Mouse (Mus musculus): ENCODE measurements around the gene Actn4. TPM values are rescaled to one million over a fixed set of nuclear protein-coding genes. Genes with fewer than 3 reads are reported as not detected.

Actn4 gene
- total and polyA plus RNA-seq, 3 experiments, result 60.5 to 267 TPM; not detected in 1

GRCm38 (mm10) chr7:28874565-28874964 is 87.6 kb downstream of the Actn4 start:
- TF ChIP-seq HCFC1 (IDR thresholded peaks at IDR 0.05; ENCODE audit: low read depth, low read length), result no peak
- TF ChIP-seq MXI1 (IDR thresholded peaks at IDR 0.05; ENCODE audit: low read depth, low read length), result no peak
- no peak for TF ChIP-seq USF2 (IDR thresholded peaks at IDR 0.05; ENCODE audit: borderline replicate concordance in 1 of 2, insufficient read depth in 1 of 2, low read depth in 1 of 2, low read length in 2 of 2)
- peak; percentile 31; the same call in 1 of the 2 replicates for TF ChIP-seq TCF12 (IDR thresholded peaks at IDR 0.05; ENCODE audit: low read depth, low read length)
- no peak for TF ChIP-seq CTCF (IDR thresholded peaks at IDR 0.05 in 2 of 3, conservative IDR thresholded peaks at IDR 0.05 in 1 of 3; ENCODE audit: control insufficient read depth in 1 of 3, insufficient read depth in 1 of 3, low read depth in 2 of 3, low read length in 3 of 3, poor library complexity in 1 of 3, severe bottlenecking in 1 of 3)
- no peak for TF ChIP-seq UBTF (IDR thresholded peaks at IDR 0.05; ENCODE audit: borderline replicate concordance, insufficient read depth, low read depth, low read length)
- no peak for TF ChIP-seq MAX (IDR thresholded peaks at IDR 0.05; ENCODE audit: low read length)
- peak; percentile 20 to 55; a peak in 1 of 4 replicates for TF ChIP-seq EP300 (IDR thresholded peaks at IDR 0.05; ENCODE audit: low read depth in 1 of 2, low read length in 2 of 2)
- TF ChIP-seq MEF2A (IDR thresholded peaks at IDR 0.05; ENCODE audit: extremely low read depth, insufficient replicate concordance, low read depth, low read length, poor library complexity, severe bottlenecking), result no peak
- peak; percentile 99 for TF ChIP-seq ETS1 (IDR thresholded peaks at IDR 0.05; ENCODE audit: low read depth, low read length)
- TF ChIP-seq BHLHE40 (IDR thresholded peaks at IDR 0.05; ENCODE audit: borderline replicate concordance, low read depth, low read length), result no peak
- TF ChIP-seq SMC3 (IDR thresholded peaks at IDR 0.05; ENCODE audit: low read depth, low read length), result no peak
- no peak for TF ChIP-seq KAT2A (conservative IDR thresholded peaks at IDR 0.05; ENCODE audit: low read depth, low read length)
- peak; percentile 41; the same call in 1 of the 2 replicates for TF ChIP-seq MYB (IDR thresholded peaks at IDR 0.05; ENCODE audit: low read depth, low read length)
- no peak for TF ChIP-seq RCOR1 (IDR thresholded peaks at IDR 0.05; ENCODE audit: low read depth, low read length)
- 0 out of 2 replicates have a peak, but pooled peaks have one; percentile 7 for TF ChIP-seq GATA1 (IDR thresholded peaks at IDR 0.05; ENCODE audit: low read depth, low read length)
- peak; percentile 85 for TF ChIP-seq SIN3A (IDR thresholded peaks at IDR 0.05; ENCODE audit: low read length)
- no peak for TF ChIP-seq MYC (IDR thresholded peaks at IDR 0.05; ENCODE audit: low read depth, low read length)
- TF ChIP-seq E2F4 (IDR thresholded peaks at IDR 0.05; ENCODE audit: borderline replicate concordance, low read depth, low read length), result no peak
- TF ChIP-seq TBP (IDR thresholded peaks at IDR 0.05; ENCODE audit: low read depth, low read length), result no peak
- peak; percentile 49 for DNase-seq (ENCODE audit: low read depth, low spot score)
- no peaks in the 10 kb centered on the region for H3K79me2 ChIP-seq (ENCODE audit: control insufficient read depth, insufficient read depth, low read length, poor library complexity)
- no peak overlapping the region for H3K4me3 ChIP-seq (ENCODE audit: control insufficient read depth in 1 of 2, insufficient read depth in 1 of 2, low read depth in 2 of 2, low read length in 2 of 2)
- no peak overlapping the region for H3K9ac ChIP-seq (ENCODE audit: control insufficient read depth, low read depth, low read length, poor library complexity, severe bottlenecking)
- H3K9me3 ChIP-seq (replicated peaks; ENCODE audit: insufficient read depth, low read length), result no peaks in the 10 kb centered on the region
- peak overlapping the region; percentile 31 for H3K27ac ChIP-seq (ENCODE audit: control insufficient read depth, low read depth, low read length)
- H3K36me3 ChIP-seq (ENCODE audit: control insufficient read depth in 1 of 2, insufficient read depth in 2 of 2, low read length in 2 of 2), result peaks cover 0 to 21% of the 10 kb centered on the region in 2 experiments; a peak in 2 of 4 replicates
- no peaks in the 10 kb centered on the region for H3K27me3 ChIP-seq (ENCODE audit: control insufficient read depth in 1 of 2, insufficient read depth in 2 of 2, low read length in 2 of 2)
- H3K4me1 ChIP-seq (ENCODE audit: control insufficient read depth in 1 of 2, insufficient read depth in 2 of 2, low read length in 2 of 2), result peaks cover 28 to 29% of the 10 kb centered on the region in 2 experiments

All from MEL (cell line).